Mouse (Mus musculus): ENCODE measurements around the gene Thsd4.

- no peak for TF ChIP-seq CTCF (conservative IDR thresholded peaks at IDR 0.05; ENCODE audit: insufficient read depth, insufficient read length, low read depth, low read length)
- TF ChIP-seq POLR2A (IDR thresholded peaks at IDR 0.05; ENCODE audit: low read depth, low read length): no peak
Observed at GRCm38 (mm10) chr9:60445821-60446220, 76.0 kb downstream of the Thsd4 start.
